Comparison of ENCODE assay signal across 7 mouse cellular contexts in the genomic region with DNA sequence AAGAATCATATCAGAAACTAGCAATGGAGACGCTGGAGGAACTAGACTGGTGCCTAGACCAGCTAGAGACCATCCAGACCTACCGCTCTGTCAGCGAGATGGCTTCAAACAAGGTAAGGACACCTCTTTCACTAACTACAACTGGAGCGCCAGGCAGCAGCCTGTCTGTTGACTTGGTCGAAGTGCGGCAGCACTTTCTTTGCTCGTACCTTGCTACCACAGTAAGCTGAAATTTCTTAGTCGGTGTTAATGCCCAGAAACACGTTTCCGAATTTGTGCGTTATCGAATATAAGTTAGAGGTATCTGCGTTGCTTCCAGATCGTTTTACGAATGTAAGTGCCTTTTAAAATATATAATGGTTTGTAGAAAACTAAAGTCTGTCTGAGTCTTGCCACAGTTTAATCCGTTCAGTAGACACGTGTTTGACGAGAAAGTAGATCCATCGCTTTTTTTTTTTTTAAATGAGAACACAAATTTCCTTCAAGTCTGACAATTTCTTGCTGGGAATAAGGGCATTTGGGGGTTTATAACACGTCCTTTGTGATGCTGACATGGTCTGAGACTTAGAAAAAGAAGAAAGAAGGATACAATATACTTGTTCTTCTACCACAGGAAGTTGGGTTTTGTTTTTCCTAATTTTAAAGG.
A peak's percentile ranks its signal among the peaks of the same experiment; 100 is the strongest.
DNase-seq lines count a peak whose midpoint lies in the region; ATAC-seq and TF ChIP-seq lines count a peak whose summit lies in the region.

No protein-coding gene starts in this region.

- peaks cover 39% of the 10 kb centered on the region for H3K4me1 ChIP-seq in thymus, adult 2 months (replicated peaks; ENCODE audit: control insufficient read depth, insufficient read depth, low read length)
- H3K4me1 ChIP-seq in embryonic facial prominence, embryonic 15.5 days = peaks cover 40% of the 10 kb centered on the region
- peaks cover 9% of the 10 kb centered on the region; the same call in 1 of the 2 replicates for H3K4me1 ChIP-seq in kidney, postnatal 0 days (replicated peaks; ENCODE audit: insufficient read depth, low read length)
- H3K4me1 ChIP-seq in midbrain, embryonic 16.5 days (ENCODE audit: control insufficient read depth, insufficient read depth, low read length) = peaks cover 26% of the 10 kb centered on the region

- TF ChIP-seq POLR2A in thymus, adult 2 months (IDR thresholded peaks at IDR 0.05; ENCODE audit: control insufficient read depth, extremely low read depth, insufficient read depth, low read length, poor library complexity) = no peak

- H3K9me3 ChIP-seq in embryonic facial prominence, embryonic 15.5 days (replicated peaks) = no peaks in the 10 kb centered on the region
- no peaks in the 10 kb centered on the region for H3K9me3 ChIP-seq in kidney, postnatal 0 days (replicated peaks; ENCODE audit: low read length)
- no peaks in the 10 kb centered on the region for H3K9me3 ChIP-seq in midbrain, embryonic 16.5 days (replicated peaks; ENCODE audit: control insufficient read depth, low read length, poor library complexity, severe bottlenecking)

- H3K9ac ChIP-seq in embryonic facial prominence, embryonic 15.5 days = peak overlapping the region; percentile 42
- peak overlapping the region; percentile 62 for H3K9ac ChIP-seq in kidney, postnatal 0 days (ENCODE audit: low read depth, low read length)
- H3K9ac ChIP-seq in midbrain, embryonic 16.5 days (ENCODE audit: low read depth, low read length) = peak overlapping the region; percentile 53

- TF ChIP-seq CTCF in thymus, adult 2 months (IDR thresholded peaks at IDR 0.05; ENCODE audit: borderline replicate concordance, control insufficient read depth, extremely low read depth, insufficient read depth, low read length, poor library complexity) = no peak
- TF ChIP-seq CTCF in kidney, postnatal 0 days (IDR thresholded peaks at IDR 0.05; ENCODE audit: low read depth) = no peak

- H3K27me3 ChIP-seq in thymus, adult 2 months (ENCODE audit: control insufficient read depth, insufficient read depth, low read length) = no peaks in the 10 kb centered on the region
- no peaks in the 10 kb centered on the region for H3K27me3 ChIP-seq in embryonic facial prominence, embryonic 15.5 days
- no peaks in the 10 kb centered on the region for H3K27me3 ChIP-seq in kidney, postnatal 0 days (ENCODE audit: insufficient read depth, low read length)
- H3K27me3 ChIP-seq in midbrain, embryonic 16.5 days (ENCODE audit: control insufficient read depth, insufficient read depth, low read depth, low read length) = no peaks in the 10 kb centered on the region; the same call in 1 of the 2 replicates

- peak overlapping the region; percentile 72 for H3K4me3 ChIP-seq in thymus, adult 2 months (ENCODE audit: control insufficient read depth, insufficient read depth, low read length)
- peak overlapping the region; percentile 50 for H3K4me3 ChIP-seq in embryonic facial prominence, embryonic 15.5 days (replicated peaks)
- peak overlapping the region; percentile 54 for H3K4me3 ChIP-seq in kidney, postnatal 0 days (replicated peaks; ENCODE audit: low read depth, low read length)
- peak overlapping the region; percentile 41 for H3K4me3 ChIP-seq in midbrain, embryonic 16.5 days (ENCODE audit: low read depth, low read length)

- peak; percentile 58 for DNase-seq in thymus, adult 2 months
- DNase-seq in thymus, postnatal 4 days = no peak
- peak; percentile 50 for DNase-seq in kidney, postnatal 0 days (ENCODE audit: low spot score)
- DNase-seq in left cerebral cortex, adult 18-20 months (ENCODE audit: low spot score in 2 of 2) = no peak
- no peak for DNase-seq in left cerebral cortex, adult 9 months (ENCODE audit: low spot score in 2 of 2)

- H3K4me2 ChIP-seq in embryonic facial prominence, embryonic 15.5 days (replicated peaks) = peak overlapping the region; percentile 87
- H3K4me2 ChIP-seq in kidney, postnatal 0 days (ENCODE audit: low read length) = peak overlapping the region; percentile 75
- peak overlapping the region; percentile 81 for H3K4me2 ChIP-seq in midbrain, embryonic 16.5 days (ENCODE audit: low read length)

- ATAC-seq in embryonic facial prominence, embryonic 15.5 days (ENCODE audit: insufficient number of reproducible peaks, low FRiP score, low TSS enrichment, low read depth) = no peak
- 0 out of 2 replicates have a peak, but pooled peaks have one; percentile 21 for ATAC-seq in kidney, postnatal 0 days (replicated peaks; ENCODE audit: low FRiP score, low read depth)
- ATAC-seq in midbrain, embryonic 16.5 days = no peak

- H3K27ac ChIP-seq in thymus, adult 2 months (ENCODE audit: control insufficient read depth, insufficient read depth, low read length) = peak overlapping the region; percentile 100
- peak overlapping the region; percentile 88 for H3K27ac ChIP-seq in embryonic facial prominence, embryonic 15.5 days (replicated peaks)
- H3K27ac ChIP-seq in kidney, postnatal 0 days = peak overlapping the region; percentile 89
- H3K27ac ChIP-seq in midbrain, embryonic 16.5 days (ENCODE audit: low read length) = peak overlapping the region; percentile 60

- under 1% methylated on average over 20 of the region's 20 CpGs for WGBS in thymus, adult 2 months
- WGBS in embryonic facial prominence, embryonic 15.5 days = 3% methylated on average over 20 of the region's 20 CpGs
- WGBS in kidney, postnatal 0 days = 3% methylated on average over 20 of the region's 20 CpGs
- 4% methylated on average over 20 of the region's 20 CpGs for WGBS in midbrain, embryonic 16.5 days

- H3K36me3 ChIP-seq in thymus, adult 2 months (ENCODE audit: control insufficient read depth, insufficient read depth, low read length) = peaks cover 3% of the 10 kb centered on the region; the same call in 1 of the 2 replicates
- no peaks in the 10 kb centered on the region for H3K36me3 ChIP-seq in embryonic facial prominence, embryonic 15.5 days
- no peaks in the 10 kb centered on the region for H3K36me3 ChIP-seq in kidney, postnatal 0 days (ENCODE audit: insufficient read depth, low read length)
- no peaks in the 10 kb centered on the region for H3K36me3 ChIP-seq in midbrain, embryonic 16.5 days (ENCODE audit: control insufficient read depth, insufficient read depth, low read length)

Comparison
In these comparisons a context has a peak if more than half of its experiments do, and no peak if none do; other contexts are left out.
1. DNase-seq: peak in thymus, adult 2 months (single experiment) and kidney, postnatal 0 days (single experiment); none in thymus, postnatal 4 days (single experiment), left cerebral cortex, adult 18-20 months (0 of 2) and left cerebral cortex, adult 9 months (0 of 2).
2. Peak in every context shown above with its lines, with median percentiles within 50 percentile points of each other: H3K27ac ChIP-seq, H3K4me3 ChIP-seq, H3K4me2 ChIP-seq and H3K9ac ChIP-seq.